Mouse (Mus musculus) kidney, embryonic 14.5 days (tissue): ENCODE results near the gene Arl2. TPM values are rescaled to one million over a fixed set of nuclear protein-coding genes. Genes with fewer than 3 reads are reported as not detected.

Experiments used
- ATAC-seq: fragments of 200-750 bp; cut with Nextera tagmentation; 2 replicates; pipeline ENCODE4 v1.8.0; 2017; ENCODE audit warnings: moderate number of reproducible peaks, mild to moderate bottlenecking, moderate TSS enrichment, moderate library complexity; ENCODE audit not compliant: low FRiP score, low TSS enrichment
- H3K27ac ChIP-seq: fragments of 300-500 bp; sonication (generic); 2 replicates; pipeline ENCODE4 v1.5.1; 2014; ENCODE audit warnings: low read depth, mild to moderate bottlenecking, low read length, moderate library complexity, mixed read lengths
- H3K27me3 ChIP-seq: fragments of 300-500 bp; sonication (generic); 2 replicates; pipeline ENCODE4 v1.6.1; 2014; ENCODE audit warnings: mild to moderate bottlenecking, low read length; ENCODE audit not compliant: control insufficient read depth, insufficient read depth
- H3K36me3 ChIP-seq: fragments of 300-500 bp; sonication (generic); 2 replicates; pipeline ENCODE4 v1.6.1; 2014; ENCODE audit warnings: low read length, mixed read lengths; ENCODE audit not compliant: control insufficient read depth, insufficient read depth
- H3K4me1 ChIP-seq: fragments of 300-500 bp; sonication (generic); 2 replicates; pipeline ENCODE4 v1.6.1; 2014; ENCODE audit warnings: low read length, mixed read lengths; ENCODE audit not compliant: control insufficient read depth, insufficient read depth
- H3K4me2 ChIP-seq: fragments of 300-500 bp; sonication (generic); replicated peaks from 2 replicates; pipeline ENCODE4 v1.6.1; 2014; ENCODE audit warnings: low read depth, mild to moderate bottlenecking, low read length
- H3K4me3 ChIP-seq: fragments of 300-500 bp; sonication (generic); 2 replicates; pipeline ENCODE4 v1.5.1; 2014; ENCODE audit warnings: mild to moderate bottlenecking, low read length
- H3K9ac ChIP-seq: fragments of 300-500 bp; sonication (generic); 2 replicates; pipeline ENCODE4 v1.6.1; 2014; ENCODE audit warnings: low read depth, mild to moderate bottlenecking, low read length, moderate library complexity
- H3K9me3 ChIP-seq: fragments of 300-500 bp; sonication (generic); 2 replicates; pipeline ENCODE4 v1.6.1; 2016; ENCODE audit warnings: low read length; ENCODE audit not compliant: control insufficient read depth
- WGBS: fragments of 180-500 bp; shearing (Covaris S2); extraction: QIAGEN DNeasy Blood & Tissue Kit; methylation state at CpG from one replicate; pipeline ENCODE4 v1.1.7; 2014; 5-methylcytosine and 5-hydroxymethylcytosine counted together
- polyA plus RNA-seq: library from polyadenylated mRNA; unstranded; fragments of >200 nt; fragmentation: Nextera tagmentation; extraction: Ambion mirVana; gene quantifications from 2 replicates; pipeline ENCODE4 v1.2.1, GENCODE M21; 2014

Gene Arl2
- polyA plus RNA-seq, 1 experiment from 2014 or later = 82.6 TPM

DNA sequence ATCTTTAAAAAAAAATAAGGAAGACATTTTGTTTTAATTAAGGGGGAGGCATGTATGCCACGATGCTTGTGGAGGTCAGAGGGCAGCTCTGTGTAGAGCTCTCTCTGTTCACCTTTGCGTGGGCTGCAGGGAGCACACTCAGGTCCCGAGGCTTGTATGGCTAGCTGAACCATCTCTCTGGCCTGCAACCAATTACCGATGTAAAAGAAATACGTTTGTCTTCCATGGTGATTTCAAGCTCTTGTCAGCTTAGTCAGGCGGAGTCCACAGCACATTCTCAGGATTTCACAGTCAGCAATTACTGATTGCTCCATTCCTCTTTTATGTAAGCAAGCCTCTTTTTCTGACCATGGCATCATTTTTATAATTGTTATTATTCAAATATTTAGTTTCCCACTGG is 40.2 kb downstream of the Arl2 start:
- 67% methylated on average over 6 of the region's 6 CpGs for WGBS
- Histone ChIP-seq H3K4me3 (no peak overlapping the region), H3K4me2 (no peak overlapping the region), H3K9me3 (no peaks in the 10 kb centered on the region), H3K4me1 (no peaks in the 10 kb centered on the region), H3K27me3 (no peaks in the 10 kb centered on the region), H3K27ac (no peak overlapping the region), H3K36me3 (peaks cover 6% of the 10 kb centered on the region), H3K9ac (no peak overlapping the region)
- no peak for ATAC-seq

DNA sequence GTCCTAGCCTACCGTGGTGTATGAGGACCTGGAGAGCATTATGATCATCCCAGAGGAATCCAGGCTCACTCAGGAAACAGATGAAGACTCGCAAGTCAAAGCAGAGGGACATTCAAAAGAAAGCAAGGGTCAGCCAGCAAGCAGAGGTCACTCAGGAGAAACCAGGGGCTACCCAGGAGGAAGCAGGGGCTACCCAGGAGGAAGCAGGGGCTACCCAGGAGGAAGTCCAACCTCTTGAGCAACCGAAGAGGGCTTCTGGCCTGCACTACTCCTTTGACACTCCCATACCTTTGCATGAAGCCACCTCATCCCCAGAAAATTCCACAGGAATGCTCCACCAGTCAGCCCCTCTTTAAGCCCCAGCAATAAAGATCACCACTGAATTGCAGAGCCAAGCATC is 43.5 kb downstream of the Arl2 start:
- Histone ChIP-seq H3K27ac (no peak overlapping the region), H3K4me3 (no peak overlapping the region), H3K9ac (no peak overlapping the region), H3K9me3 (no peaks in the 10 kb centered on the region), H3K4me1 (no peaks in the 10 kb centered on the region), H3K4me2 (no peak overlapping the region), H3K27me3 (no peaks in the 10 kb centered on the region), H3K36me3 (peaks cover 22% of the 10 kb centered on the region)
- no peak for ATAC-seq
- WGBS = 94% methylated on average over 3 of the region's 3 CpGs

DNA sequence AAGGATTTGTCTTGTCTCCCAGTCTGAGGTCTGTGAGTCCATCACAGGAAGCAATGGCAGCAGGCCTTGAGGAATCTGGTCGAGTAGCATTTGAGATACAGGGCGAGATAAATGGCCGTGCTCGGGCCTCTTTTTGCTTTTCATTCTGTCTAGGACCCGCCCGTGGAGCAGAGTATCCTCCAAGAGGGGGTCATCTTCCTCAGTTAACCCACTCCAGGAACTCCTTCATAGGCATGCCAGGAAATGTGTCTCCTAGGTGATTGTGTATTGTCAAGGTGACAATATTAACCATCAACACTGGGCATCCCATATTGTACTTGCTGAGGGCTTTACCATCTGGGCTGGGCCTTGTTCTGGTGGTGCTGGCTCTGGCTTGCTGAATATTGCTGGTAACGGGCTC is 47.2 kb downstream of the Arl2 start, which contains the start of gene AC131692.1:
Gene AC131692.1, plus strand, starts transcription at position 301 of the 400 bp plus-strand sequence.
- peaks cover 55% of the 10 kb centered on the region for H3K36me3 ChIP-seq
- H3K9me3 ChIP-seq = no peaks in the 10 kb centered on the region
- H3K27me3 ChIP-seq = no peaks in the 10 kb centered on the region
- H3K27ac ChIP-seq = no peak within 1 kb of the TSS
- 91% methylated on average over 7 of the region's 7 CpGs for WGBS
- H3K4me2 ChIP-seq = no peak within 1 kb of the TSS
- H3K9ac ChIP-seq = no peak within 1 kb of the TSS
- no peak within 1 kb of the TSS for H3K4me3 ChIP-seq
- ATAC-seq = no peak
- H3K4me1 ChIP-seq = no peaks in the 10 kb centered on the region

DNA sequence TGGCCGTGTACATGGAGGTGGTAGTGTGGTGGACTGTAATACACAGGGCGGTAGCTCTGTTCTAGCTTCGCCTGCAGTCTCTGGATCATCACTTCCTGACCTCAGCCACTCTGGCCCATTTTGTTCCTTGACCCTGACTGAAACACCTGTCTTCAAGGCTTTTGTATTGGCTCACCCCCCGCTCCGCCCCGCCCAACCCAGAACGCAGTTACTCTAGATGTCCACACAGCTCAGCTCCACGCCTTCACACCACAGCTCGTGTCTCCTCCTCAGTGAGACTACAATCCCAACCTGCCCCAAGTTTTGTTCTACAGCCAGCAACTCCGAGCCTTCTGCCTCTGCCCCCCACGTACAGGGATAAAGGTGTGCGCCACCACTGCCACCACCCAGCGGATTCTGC is 52.5 kb downstream of the Arl2 start:
- 94% methylated on average over 13 of the region's 13 CpGs for WGBS
- H3K27ac ChIP-seq = no peak overlapping the region

DNA sequence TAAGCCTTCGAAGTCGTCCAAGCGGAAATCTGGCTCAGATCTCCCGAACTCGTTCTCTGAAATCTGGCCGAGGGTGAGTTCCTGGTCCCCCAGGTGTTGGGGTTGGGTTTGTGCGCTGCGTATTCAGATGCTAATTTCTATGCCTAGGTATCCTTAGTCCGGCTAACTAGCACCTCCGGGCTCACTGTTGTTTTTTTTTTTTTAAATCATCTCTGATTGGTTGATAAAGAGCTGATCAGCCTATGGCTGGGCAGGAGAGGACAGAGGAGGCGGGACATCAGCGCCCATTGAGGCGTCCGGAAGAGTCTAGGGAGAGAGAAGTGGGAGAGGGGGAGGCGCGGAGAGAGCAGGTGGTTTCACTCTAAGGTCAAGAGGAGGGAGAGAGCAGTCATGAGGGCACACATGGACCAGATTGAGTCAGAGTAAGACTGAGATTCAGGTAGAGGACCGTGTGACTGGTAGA is 55.9 kb downstream of the Arl2 start:
- 1% methylated on average over 17 of the region's 17 CpGs for WGBS
- Histone ChIP-seq H3K4me2 (peak overlapping the region; percentile 63), H3K4me1 (peaks cover 14% of the 10 kb centered on the region), H3K27ac (no peak overlapping the region), H3K9ac (peak overlapping the region; percentile 76), H3K4me3 (peak overlapping the region; percentile 71), H3K27me3 (no peaks in the 10 kb centered on the region), H3K36me3 (peaks cover 56% of the 10 kb centered on the region), H3K9me3 (no peaks in the 10 kb centered on the region)
- peak; percentile 88 for ATAC-seq

More for the DNA sequence above, 52.5 kb downstream of the Arl2 start:
- H3K4me2 ChIP-seq = no peak overlapping the region
- ATAC-seq = no peak
- H3K4me1 ChIP-seq = peaks cover 9% of the 10 kb centered on the region
- peaks cover 58% of the 10 kb centered on the region for H3K36me3 ChIP-seq
- H3K4me3 ChIP-seq = no peak overlapping the region
- no peaks in the 10 kb centered on the region for H3K27me3 ChIP-seq
- H3K9ac ChIP-seq = no peak overlapping the region
- H3K9me3 ChIP-seq = no peaks in the 10 kb centered on the region

DNA sequence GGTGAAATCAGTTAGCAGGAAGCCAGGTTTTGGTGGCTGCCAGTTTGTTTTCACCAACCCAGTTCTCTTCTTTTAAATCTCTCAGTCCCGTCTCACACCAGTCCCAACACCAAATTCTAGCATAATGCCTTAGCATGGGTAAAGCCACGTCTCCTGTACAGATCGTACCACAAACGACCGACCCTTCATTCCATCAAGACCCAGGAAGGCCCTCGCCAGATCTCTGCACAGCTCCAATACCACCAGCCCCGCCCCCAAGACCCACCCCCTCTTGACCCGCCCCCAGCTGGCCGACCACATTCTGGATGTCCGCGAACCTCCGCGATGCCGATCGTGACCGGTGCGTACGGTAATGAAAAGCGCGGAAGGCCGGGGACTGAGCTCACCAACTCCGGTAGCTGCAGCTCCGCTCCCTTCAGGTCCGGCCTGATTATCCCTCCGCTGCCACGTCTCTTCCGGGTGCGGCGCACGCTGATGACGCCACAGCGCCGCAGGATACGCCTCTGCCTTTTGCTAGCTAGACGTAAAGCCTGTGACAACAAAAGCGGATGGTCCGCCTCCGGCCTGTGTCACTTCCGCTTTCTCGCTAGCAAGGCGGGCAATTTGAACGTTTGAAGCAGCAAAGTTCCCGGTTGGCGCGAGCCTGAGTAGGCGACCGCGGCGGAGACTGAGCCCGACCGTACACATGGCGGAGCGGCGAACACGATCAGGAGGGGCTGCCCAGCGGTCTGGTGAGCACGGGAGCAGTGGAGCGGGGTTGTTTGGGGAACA is 56.7 kb downstream of the Arl2 start, which contains the start of the genes Zfpl1 and Cdca5:
Gene Zfpl1, minus strand, starts transcription at position 479 of the 771 bp plus-strand sequence.
Gene Cdca5, plus strand, starts transcription at position 506 of the 771 bp plus-strand sequence.
- Histone ChIP-seq H3K36me3 (peaks cover 54% of the 10 kb centered on the region), H3K9me3 (no peaks in the 10 kb centered on the region), H3K27ac (peak within 1 kb of the TSS; percentile 71), H3K27me3 (no peaks in the 10 kb centered on the region), H3K4me1 (peaks cover 14% of the 10 kb centered on the region), H3K4me3 (peak within 1 kb of the TSS; percentile 71), H3K4me2 (peak within 1 kb of the TSS; percentile 90), H3K9ac (peak within 1 kb of the TSS; percentile 76)
- peak; percentile 90 for ATAC-seq
- under 1% methylated on average over 58 of the region's 58 CpGs for WGBS

Other genes with a start within 250 kb of the Arl2 start
- 2.9 and 4.0 TPM in 2 replicates for gene Tigd3, start 247.4 kb downstream of the Arl2 start, polyA plus RNA-seq
- gene Dpf2, start 228.5 kb downstream of the Arl2 start, polyA plus RNA-seq = 132 and 167 TPM in 2 replicates
- gene Cdc42ep2, start 216.7 kb downstream of the Arl2 start, polyA plus RNA-seq = 10.5 and 10.8 TPM in 2 replicates
- gene Pola2, start 177.3 kb downstream of the Arl2 start, polyA plus RNA-seq = 74.2 and 95.3 TPM in 2 replicates
- not detected in 2 replicates for gene Slc22a20, start 155.4 kb downstream of the Arl2 start, polyA plus RNA-seq
- 6.3 and 8.6 TPM in 2 replicates for gene Capn1, start 125.7 kb downstream of the Arl2 start, polyA plus RNA-seq
- gene Syvn1, start 95.0 kb downstream of the Arl2 start, polyA plus RNA-seq = 23.5 and 32.8 TPM in 2 replicates
- gene Mrpl49, start 83.8 kb downstream of the Arl2 start, polyA plus RNA-seq = 77.3 and 89.5 TPM in 2 replicates
- gene Fau, start 83.7 kb downstream of the Arl2 start, polyA plus RNA-seq = 839 and 1,033 TPM in 2 replicates
- gene Znhit2, start 80.4 kb downstream of the Arl2 start, polyA plus RNA-seq = 38.6 and 44.4 TPM in 2 replicates
- 22.1 and 24.6 TPM in 2 replicates for gene Tm7sf2, start 73.2 kb downstream of the Arl2 start, polyA plus RNA-seq
- 60.8 and 75.0 TPM in 2 replicates for gene Vps51, start 64.3 kb downstream of the Arl2 start, polyA plus RNA-seq
- gene Tmem262, start 61.5 kb downstream of the Arl2 start, polyA plus RNA-seq = not detected in 2 replicates
- gene Gm28374, start 59.3 kb downstream of the Arl2 start, polyA plus RNA-seq = 1.1 and 1.5 TPM in 2 replicates
- 81.0 and 82.3 TPM in 2 replicates for gene Zfpl1, start 56.6 kb downstream of the Arl2 start, polyA plus RNA-seq
- 43.1 and 53.5 TPM in 2 replicates for gene Cdca5, start 56.6 kb downstream of the Arl2 start, polyA plus RNA-seq
- gene AC131692.1, start 47.1 kb downstream of the Arl2 start, polyA plus RNA-seq = 0.47 and 1.7 TPM in 2 replicates
- gene Naaladl1, start 35.8 kb downstream of the Arl2 start, polyA plus RNA-seq = 0.44 and 0.60 TPM in 2 replicates
- 56.1 and 64.4 TPM in 2 replicates for gene Sac3d1, start 22.9 kb downstream of the Arl2 start, polyA plus RNA-seq
- gene Snx15, start 13.2 kb downstream of the Arl2 start, polyA plus RNA-seq = 29.6 and 37.0 TPM in 2 replicates
- 0.15 TPM in 1 of 2 replicates, not detected in the other for gene Batf2, start 565 bp downstream of the Arl2 start, polyA plus RNA-seq
- not detected in 2 replicates for gene Majin, start 42.8 kb upstream of the Arl2 start, polyA plus RNA-seq
- 0.93 TPM in 1 of 2 replicates, not detected in the other for gene Gpha2, start 84.8 kb upstream of the Arl2 start, polyA plus RNA-seq
- 16.4 and 19.7 TPM in 2 replicates for gene Ppp2r5b, start 94.3 kb upstream of the Arl2 start, polyA plus RNA-seq
- gene Atg2a, start 100.1 kb upstream of the Arl2 start, polyA plus RNA-seq = 7.2 and 12.4 TPM in 2 replicates
- gene Ehd1, start 135.2 kb upstream of the Arl2 start, polyA plus RNA-seq = 38.3 and 46.0 TPM in 2 replicates
- gene Cdc42bpg, start 164.9 kb upstream of the Arl2 start, polyA plus RNA-seq = 0.89 and 2.0 TPM in 2 replicates
- gene Men1, start 193.4 kb upstream of the Arl2 start, polyA plus RNA-seq = 46.1 and 49.1 TPM in 2 replicates
- 12.5 and 12.8 TPM in 2 replicates for gene Map4k2, start 199.6 kb upstream of the Arl2 start, polyA plus RNA-seq
- 127 and 183 TPM in 2 replicates for gene Sf1, start 222.1 kb upstream of the Arl2 start, polyA plus RNA-seq
- 15.7 and 16.4 TPM in 2 replicates for gene Pygm, start 242.9 kb upstream of the Arl2 start, polyA plus RNA-seq